Mouse (Mus musculus): ENCODE data around the gene Wbp2.

Gene Wbp2

DNA sequence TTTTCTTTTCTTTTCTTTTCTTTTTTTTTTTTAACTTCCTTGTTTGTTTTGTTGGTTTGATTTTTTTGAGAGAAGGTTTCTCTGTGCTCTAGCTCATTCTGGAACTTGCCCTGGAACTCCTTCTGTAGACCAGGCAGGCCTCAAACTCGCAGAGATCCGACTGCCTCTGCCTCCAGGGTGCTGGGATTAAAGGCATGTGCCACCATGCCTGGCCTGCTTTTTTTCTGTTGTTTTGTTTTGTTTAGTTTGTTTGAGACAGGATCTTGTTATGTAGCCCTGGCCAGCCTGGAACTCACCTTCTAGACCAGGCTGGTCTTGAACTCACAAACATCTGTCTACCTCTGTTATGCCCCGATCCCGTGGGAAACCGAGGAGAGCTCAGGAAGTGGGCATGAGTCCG lies 2.8 kb upstream of the Wbp2 start:
- DNase-seq (ENCODE audit: low spot score) = no peak

DNA sequence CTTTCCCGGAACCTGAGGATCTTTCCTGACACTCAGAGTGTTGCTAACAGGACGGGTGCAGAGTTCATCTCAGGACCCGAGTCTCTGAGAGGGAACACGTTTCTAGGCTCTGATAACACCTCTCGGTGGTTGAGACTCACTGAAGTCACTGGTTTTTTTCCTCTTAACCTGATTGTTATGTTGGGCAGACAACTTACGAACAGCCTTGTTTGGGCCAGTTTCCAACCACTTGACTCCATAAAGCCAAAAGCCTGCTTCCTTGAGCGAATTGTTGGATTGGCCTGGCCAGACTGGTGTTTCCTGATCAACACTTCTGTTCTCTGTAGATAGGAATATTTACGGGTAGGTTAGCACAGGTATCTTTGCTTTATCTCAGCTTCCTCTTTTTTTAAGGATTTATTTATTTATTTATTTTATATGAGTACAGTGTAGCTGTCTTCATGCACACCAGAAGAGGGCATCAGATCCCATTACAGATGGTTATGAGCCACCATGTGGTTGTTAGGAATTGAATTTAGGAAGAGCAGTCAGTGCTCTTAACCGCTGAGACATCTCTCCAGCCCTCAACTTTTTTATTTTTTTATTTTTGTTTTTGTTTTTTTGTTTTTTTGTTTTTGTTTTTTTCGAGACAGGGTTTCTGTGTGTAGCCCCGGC lies 2.1 kb upstream of the Wbp2 start:
- no peak for DNase-seq (ENCODE audit: low spot score)

DNA sequence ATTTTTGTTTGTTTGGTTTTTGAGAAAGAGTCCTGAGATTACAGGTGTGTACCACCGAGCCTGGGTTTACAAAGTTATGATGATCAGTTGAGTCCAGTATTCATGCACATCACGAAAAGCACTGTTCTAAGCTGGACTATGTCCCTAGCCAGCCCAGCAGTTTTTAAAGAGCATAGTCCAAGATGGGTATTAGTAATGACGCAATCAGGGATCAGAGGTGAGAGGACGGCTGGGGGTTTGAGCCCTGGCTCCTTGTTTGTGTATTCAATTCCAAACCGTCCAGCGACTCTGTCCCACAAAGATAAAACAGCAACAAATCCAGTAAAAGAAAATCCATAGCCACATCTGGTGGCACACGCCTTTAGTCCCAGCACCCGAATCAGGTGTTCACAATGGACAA lies 1.4 kb upstream of the Wbp2 start:
- DNase-seq (ENCODE audit: low spot score) = no peak

DNA sequence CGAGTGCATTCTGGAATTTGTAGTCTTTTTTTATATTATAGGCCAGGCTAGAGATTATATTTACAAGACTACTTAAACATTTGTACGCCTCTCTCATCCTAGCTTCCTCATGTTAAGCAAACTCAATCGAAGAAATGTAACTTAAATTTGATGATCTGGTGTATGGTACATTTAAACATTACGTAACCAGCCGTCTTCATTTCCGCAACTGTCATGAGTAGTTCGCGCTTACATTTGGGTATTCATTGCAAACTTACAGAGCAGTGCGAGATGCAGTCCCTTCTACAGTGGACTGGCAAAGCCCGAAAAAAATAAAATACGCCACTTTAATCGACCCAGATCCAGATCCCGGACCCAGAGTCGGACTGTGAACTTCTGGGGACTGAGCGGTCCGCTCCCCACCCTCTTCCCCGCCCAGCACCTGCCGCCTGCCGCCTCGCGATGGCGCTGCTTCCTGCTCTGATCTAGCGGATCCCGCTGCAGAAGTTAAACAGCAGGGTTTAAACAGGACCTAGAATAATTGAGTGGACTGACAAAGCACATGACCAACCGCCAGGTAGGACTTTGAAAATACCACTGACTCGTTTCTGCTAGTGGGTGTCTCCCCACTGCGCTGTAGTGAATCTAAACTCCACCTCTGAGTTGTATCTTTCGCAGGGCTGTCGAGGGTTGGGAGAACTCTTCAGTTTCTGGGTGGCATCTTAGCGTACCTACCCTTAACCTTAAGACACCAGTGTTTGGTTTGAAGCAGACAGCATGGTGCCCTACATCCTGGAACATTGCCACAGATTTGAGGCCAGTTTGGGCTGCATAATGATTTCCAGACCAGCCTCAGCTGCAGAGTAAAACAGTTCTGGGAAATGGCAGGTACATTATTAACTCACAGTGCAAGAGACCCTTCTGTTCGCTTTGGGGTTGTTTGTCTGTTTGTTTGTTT lies 667 bp upstream of the Wbp2 start:
- DNase-seq (ENCODE audit: low spot score) = peak; percentile 87

DNA sequence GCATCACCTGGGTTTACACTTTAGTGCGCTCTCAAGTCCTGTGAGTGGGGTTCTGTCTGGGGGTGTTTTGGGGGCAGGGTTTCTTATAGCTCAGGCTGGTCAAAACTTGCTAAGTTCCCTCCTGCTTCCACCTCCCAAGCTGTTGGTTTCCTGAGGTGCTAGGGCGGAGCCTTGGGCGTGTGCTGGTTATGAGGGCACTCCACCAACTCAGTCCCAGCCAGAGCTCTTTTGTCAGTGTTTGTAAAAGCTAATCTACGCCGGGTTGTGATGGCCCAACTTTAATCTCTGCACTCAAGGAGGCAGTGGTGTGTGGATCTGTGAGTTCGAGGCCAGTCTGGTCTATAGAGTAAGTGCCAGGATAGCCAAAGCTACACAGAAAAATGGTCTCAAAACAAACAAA lies 2.6 kb downstream of the Wbp2 start:
- no peak for DNase-seq (ENCODE audit: low spot score)

DNA sequence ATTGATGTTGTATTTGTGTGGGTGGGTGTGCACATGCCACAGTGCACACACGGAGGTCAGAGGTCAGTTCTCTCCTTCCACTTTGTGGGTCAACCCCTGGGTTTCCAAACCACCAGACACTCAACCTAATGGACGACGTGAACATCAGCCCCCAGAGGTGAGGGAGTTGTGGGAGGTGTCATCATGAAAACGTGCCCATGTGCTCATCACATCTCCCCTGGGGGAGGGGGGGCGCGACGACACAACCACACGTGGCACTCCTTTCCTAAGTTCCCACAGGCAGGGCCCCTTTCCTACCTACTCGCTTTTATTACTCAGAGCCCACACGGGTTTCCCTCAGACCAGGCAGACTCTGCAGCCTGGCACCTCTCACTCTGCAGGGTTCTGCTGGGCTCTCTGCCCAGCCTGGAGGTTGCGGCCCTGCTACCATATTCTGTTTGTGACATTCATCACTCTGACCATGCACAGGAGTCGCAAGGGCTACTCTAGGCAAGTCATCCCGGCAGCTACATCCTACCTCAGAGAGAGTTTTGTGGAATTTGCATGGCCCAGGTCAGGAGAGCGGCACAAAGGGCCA lies 3.6 kb downstream of the Wbp2 start:
- DNase-seq (ENCODE audit: low spot score) = no peak

DNA sequence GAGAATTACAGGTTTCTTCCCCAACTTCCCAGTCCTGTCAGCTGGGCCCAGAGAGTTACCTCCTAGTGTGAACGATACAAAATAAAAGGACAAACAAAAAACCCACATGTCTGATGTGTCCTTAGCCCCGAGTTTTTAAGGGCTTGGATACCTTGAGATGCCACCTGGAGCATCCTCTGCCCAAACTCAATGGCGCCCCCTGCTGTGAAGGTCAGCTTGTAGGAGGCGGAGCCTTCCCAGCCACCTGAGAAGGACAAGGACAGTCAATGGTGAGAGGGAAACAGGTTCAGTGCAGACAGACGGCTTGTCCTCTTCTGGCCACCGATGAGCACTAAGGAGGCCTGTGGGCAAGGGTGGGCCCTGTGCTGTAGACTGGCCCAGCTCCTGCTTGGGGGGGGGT lies 5.7 kb downstream of the Wbp2 start:
- DNase-seq (ENCODE audit: low spot score) = peak; percentile 58

DNA sequence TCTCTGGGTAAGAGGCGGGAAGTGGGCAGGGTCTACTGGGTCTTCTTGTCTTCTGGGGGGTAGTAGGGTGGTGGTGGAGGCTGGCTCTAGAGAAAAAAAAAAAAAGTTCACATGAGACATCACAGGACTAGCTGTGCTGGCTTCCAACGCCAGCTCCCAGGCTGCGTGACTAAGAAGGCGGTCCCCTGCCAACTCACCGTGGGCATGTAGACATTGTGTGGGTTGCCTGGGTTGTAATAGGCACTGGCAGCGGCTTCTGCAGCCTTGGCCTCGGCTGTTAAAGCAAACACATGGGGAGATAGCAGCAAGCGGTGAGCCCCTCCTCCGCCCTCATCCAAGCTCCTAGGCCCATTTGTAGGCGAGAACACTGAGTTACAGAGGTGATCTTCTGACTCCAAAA lies 7.3 kb downstream of the Wbp2 start:
- no peak for DNase-seq (ENCODE audit: low spot score)

DNA sequence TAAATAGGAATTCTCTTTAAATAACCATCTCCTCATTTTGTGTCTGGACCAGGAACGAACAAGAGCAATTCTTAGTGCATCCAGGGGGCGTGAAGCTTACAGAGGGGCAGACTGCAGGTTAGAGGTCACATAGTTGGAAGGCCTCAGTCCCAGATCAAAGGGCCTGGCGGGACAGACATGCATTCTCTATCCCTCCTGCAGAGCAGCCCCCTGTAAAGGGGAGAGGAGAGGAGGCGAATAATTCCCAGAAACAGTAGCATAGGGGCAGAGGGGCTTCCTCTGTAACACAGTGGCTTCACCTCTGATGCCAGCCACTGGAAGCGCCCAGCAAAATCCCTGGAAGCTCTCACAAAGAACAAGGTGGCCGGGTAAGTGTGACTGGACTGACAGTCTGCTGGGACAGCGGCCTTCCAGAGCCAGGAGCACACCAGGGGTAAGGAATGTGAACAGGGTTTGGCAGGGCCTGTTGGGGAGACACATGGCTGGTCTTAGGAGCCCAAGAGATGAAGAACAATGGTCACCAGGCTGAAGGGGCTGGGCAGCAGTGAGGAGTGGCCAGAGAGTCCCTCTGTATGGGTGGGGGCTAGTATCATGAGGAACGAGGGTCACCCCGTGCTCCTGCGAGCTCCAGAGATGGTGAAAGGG lies 8.0 kb downstream of the Wbp2 start:
- DNase-seq (ENCODE audit: low spot score) = no peak

DNA sequence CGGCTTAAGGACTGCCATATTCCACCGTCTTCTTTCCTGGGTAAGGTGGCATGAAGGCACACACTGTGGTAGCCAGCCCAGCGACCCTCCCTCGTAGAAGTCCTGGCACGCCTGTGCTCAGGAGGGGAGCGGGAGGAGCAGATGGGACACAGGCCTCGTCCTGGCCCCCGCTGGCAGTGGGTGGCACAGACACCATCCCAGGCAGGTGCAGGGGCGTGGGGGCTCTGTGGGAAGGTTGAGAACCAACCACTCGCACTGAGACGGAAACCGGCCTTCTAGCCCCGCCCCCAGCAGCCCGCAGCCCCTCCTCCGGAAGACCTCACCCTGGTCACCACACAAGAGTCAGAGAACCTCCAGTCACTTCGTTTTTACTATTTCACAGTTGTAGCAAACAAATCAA lies 8.6 kb downstream of the Wbp2 start:
- DNase-seq (ENCODE audit: low spot score) = no peak

DNA sequence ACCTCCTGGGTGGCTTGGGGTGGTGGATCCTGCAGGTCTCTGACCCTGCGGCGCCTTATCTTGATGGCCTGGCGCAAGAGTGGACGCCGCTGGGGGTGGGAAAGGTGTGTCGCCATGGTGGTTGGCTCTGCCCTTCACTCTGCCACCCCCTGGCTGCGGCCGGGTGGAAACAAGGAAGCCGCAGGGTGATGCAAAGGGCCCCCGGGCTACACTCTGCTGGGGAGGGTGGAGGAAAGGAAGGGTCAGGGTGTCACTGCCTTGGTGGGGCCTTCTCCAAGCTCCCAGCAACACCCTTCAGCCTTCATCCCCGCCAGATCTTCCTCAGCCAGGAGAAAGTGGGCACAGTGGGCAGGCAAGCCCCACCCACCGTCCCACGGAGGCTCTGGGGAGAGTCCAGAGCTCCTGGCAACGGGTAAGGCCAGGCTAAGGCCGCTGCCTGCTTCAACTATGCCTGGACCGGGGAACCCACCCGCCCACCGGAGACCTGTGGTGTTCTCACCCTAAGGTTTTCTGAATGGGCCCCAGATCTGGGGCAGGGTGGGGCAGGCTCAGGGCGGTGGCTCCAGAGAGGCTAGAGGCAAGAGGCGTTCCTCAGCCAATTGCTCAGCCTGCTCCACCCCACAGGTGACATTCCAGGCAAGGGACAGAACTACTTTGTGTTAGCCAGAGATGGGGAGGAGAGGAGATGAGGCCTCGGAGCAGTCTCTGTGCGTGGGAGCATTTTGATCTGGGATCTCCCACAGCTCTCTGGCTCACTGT lies 9.2 kb downstream of the Wbp2 start, which contains the start of gene Unc13d:
Gene Unc13d, minus strand, starts transcription at position 516 of the 759 bp plus-strand sequence.
- no peak for DNase-seq (ENCODE audit: low spot score)

DNA sequence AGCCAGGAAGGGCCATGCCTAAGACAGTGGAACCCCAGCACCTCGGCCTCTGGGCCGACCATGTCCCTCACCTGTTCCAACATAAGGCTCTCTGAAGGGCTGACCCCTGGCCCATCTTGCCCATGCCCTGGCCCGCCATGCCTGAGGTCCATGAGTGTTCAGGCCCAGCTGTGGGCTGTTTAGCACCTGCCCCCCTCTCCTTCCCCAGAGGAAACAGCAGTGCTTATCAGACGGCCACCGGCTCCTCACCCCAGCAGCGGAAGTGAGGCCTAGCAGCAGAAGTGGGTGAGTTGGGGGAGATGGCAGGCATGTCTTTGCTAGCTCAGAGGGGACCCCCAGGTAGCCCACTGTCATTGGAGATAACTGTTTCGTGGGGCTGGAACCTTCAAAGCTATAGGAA lies 10.0 kb downstream of the Wbp2 start:
- DNase-seq (ENCODE audit: low spot score) = no peak

DNA sequence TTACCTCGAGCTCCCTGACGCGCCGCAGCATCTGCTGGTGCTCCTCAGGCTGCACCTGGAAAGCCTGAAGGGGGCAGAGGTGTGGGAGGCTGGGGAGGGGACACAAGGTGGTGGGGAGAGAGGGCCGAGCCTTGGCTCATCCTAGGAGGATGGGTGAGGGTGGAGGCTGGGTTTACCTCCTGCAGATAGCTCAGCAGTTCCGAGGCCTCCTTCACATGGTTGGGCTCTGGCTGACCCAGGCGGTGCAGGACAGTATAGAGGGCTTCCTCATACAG lies 10.6 kb downstream of the Wbp2 start:
- DNase-seq (ENCODE audit: low spot score) = no peak

DNA sequence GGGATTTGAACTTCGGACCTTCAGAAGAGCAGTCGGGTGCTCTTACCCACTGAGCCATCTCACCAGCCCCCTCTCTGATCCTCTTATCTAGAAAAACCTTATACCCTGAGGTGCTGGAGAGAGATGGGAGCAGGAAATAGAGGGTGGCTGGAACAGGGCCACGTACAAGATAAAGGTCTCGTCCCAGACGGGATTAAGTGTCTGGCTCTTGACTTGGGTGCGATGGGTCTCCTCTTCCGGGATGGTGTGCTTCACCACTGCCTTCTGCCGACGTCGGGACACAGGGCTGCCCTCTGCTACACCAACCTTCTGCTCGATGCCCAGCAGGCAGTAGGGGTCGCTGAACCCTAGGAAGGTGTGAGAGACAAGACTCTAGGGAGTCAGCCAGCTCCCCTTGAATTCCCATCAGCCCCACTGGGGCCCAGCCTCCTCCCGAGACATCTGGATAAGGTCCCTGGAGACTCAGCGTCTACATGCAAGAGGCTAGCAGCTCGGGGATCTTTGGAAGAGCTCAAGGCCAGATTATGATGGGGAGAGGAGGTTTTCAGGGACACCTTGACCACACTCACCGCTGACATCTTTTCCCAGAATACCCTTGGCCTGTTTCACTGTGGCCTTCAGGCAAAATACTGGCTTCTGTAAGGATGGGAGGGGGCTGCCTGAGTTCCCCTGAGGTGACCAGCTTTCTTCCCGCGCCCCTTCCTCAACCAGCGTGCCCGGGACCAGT lies 11.1 kb downstream of the Wbp2 start:
- peak; percentile 51 for DNase-seq (ENCODE audit: low spot score)

DNA sequence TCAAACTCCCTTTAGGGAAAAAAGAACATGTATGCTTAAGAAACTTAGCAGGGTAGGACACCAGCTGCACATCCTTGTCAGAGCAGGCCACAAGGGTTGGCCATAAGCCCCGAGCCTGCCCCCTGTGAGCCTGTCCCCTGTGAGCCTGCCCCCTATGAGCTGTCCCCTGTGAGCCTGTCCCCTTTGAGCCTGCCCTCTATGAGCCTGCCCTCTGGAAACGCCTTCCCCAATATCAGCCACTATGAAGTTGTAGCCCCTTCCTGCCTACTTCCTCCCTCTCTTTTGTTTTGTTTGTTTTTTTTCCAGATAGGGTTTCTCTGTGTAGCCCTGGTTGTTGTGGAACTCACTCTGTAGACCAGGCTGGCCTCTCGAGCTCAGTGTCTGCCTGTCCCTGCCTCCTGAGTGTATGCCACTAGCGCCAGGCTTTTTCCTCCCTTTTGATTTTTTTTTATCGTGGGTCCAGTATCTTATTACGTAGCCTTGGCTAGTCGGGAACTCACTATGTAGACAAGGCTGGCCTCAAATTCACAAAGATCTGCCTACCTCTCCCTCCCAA lies 12.3 kb downstream of the Wbp2 start:
- no peak for DNase-seq (ENCODE audit: low spot score)

DNA sequence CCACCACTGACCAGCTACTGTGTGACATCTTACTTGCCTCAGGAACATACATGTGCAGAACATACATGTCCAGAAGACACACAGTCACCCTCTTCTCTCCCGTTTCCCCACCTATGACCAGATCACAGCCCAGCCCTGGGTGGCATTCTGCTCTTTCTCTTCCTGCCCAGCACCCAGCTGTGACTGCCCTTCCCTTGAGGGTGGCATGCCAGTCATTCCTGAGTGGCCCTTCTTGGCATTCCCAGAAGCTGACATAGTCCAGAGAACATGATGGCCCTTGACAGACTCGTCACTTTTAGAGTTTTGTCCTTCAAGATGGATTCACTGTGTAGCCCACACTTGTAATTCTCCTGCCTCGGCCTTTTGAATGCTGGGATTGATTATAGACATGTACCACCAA lies 14.2 kb downstream of the Wbp2 start:
- DNase-seq (ENCODE audit: low spot score) = no peak

DNA sequence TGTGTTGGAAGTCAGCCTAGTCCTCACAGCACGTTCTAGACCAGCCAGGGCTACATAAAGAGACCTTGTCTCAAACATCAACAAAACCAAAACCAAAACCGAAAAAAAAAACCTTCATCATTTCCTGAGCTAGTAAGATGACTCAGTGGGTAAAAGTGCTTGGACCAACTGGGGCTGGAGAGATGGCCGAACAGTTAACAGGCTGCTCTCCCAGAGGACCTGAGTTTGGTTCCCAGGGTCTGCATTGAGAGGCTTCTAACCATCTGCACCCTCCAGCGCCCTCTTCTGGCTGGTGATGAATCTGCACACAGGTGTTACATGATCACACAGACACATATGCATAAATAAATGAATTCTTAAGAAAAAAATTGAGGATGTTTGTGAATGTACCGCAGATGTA lies 15.3 kb downstream of the Wbp2 start:
- peak; percentile 29 for DNase-seq (ENCODE audit: low spot score)

DNA sequence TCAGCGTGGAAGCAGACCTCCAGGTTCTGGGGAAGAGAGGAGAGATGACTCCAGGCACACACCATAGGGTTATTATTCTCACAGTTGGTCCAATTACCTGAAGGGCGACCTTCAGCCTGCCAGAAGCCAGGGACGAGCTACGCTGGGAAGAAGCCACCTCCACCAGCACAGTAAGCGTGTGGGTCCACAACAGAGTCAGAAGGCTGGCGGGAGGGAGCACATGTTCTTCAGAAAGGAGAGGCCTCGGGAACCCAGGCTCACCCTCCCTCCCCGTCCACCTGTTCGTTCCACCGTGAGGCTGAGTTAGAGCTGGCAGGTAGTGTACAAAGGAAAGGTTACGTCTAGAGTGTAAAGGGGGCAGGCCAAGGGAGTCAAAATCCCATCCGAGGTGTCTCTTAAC lies 21.4 kb downstream of the Wbp2 start:
- no peak for DNase-seq (ENCODE audit: low spot score)

DNA sequence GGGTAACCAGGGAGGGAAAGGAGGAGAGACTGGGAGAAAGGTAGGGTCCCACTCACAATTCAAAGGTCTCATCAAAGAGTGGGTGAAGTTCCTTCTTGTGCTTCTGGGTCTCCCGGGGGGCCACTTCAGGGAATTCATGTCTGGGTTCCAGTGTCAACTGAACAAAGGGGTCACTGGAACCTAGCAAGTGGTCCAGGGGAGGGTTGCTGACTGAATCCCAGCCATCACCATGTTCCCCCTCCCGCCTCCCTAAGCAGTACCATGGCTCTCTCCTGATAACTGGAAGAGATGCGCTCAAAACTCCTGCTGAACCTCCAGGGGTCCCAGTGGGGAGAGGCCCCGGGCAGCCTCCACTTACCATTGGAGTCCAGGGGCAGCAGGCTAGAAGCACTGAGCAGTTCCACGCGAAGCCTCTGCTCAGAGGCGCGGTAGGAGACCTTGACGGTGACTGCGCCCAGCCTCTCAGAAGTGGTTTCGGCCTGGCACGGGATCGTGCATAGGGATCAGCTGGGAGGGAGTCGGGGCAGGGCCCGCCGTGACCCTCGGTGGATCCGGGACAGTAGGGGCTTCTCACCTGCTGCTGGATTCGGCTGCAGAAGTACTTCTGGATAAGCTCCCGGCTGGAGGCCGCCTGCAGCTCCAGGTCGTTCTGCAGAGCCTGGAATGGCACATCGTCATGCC lies 22.5 kb downstream of the Wbp2 start:
- no peak for DNase-seq (ENCODE audit: low spot score)

DNA sequence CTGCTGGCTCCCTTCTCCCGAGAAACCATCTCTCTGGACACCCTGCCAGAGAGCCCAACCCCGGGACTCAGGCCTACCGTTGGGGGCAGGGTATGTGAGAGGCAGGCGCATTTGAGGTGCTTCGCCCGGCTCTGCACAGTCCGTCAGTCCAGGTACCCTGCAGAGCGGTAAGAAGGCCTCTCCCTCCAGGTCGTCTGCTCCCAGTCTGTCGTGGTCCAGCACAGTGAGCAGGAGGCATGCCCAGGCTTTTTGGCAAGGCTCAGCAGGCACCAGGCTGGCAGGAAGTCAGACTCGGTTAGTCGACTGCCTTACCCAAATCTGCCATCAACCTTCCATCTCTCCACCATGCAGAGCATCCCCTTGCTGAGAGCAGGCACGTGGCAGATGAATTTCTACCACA lies 23.2 kb downstream of the Wbp2 start:
- no peak for DNase-seq (ENCODE audit: low spot score)

DNA sequence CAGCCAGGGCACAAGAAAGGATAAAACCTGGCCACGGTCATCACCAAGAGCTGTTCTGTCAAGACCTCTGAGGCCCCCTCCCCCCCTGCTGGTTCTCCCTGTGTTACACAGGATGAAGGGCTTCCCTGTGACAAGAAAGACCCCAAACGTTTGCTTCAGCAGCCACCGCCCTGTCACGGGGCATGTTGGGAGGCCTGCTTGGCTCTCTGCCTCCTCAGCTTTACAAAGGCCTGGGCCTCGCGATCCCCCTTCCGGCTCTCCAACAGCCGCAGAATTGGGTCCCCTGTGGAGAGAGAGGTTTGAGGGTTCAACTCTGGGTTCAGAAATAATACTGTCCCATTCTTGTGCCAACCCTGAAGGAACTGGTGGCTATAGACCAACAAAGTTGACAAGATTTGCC lies 24.3 kb downstream of the Wbp2 start:
- DNase-seq (ENCODE audit: low spot score) = no peak

All from MN1 (cell line).